Mouse (Mus musculus): Measurements from ENCODE around the gene Ppm1b. TPM values are rescaled to one million over a fixed set of nuclear protein-coding genes. Genes with fewer than 3 reads are reported as not detected.

The Ppm1b gene
- total RNA-seq, 2 experiments from 2014 or later: 146 to 152 TPM

DNA sequence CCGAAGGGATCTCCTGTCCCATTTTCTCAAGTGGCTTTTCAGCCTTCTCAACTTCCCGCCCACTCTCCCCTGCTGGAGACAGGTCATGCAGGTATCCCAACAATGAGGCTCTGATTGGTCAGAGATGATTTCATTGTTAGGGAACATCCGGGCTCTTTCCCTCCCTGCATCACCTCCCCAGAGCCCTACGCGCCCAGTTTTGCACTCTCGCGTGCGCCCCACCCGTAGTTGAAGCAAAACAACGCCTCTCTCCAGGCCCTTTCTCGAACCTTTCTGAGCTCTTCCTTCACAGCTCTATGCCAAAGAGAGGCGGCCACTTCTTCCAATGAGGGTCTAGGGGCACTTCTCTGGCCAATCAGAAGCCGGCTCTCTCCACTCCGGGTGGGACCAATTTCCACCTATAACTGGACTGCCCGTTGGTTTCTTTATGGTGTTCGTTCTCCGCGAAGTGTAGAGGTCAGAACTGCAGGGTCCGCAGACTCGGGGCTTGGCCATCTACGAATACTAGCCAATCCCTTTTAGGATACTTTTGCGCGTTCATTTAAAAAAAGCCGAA lies 468 bp downstream of the Ppm1b start:
- DNase-seq (ENCODE audit: low spot score in 2 of 2): peak; percentile 91 to 92
- intact Hi-C loops (cut with DNase I): loop anchor here (5.0 kb wide), 1 partner anchor 80 kb away; no protein-coding TSS in a partner anchor

DNA sequence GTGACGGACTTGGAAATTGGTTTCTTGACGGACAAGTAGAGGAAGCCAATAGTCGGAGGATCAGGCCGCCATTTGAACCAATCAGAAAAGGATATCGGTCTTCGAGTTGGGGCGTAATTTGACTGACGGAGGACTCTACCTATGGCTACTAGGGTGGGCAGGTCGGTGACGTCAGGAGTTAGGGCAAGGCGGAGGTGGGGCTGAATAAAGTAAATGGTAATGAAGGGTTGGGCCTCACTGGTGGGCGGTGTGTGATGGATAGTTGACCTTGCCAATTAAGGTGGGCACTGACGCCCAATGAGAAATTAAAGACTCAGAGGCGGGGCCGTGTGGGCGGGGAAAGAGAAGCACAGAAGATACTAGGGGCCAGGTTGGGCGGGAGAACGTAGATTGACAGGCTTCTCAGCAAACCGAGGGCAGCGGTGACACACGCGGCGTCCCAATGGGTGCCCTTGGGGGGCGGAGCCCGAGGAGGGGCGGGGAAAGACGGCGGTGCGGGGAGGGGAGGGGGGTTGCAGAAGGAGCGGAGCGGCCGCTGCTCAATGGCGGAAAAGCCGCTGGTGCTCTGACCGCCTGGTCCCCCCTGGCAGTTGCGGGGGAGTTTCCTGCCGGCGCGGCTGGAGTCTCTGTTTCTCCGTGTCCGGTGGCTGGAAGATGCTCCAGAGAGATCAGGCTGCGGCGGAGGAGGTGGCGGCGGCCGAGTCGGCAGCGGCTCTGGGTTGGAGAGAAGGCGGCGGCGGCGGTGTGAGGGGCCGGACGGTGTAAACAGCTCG lies 1.1 kb downstream of the Ppm1b start:
- intact Hi-C loops (cut with DNase I): loop anchor here (2.0 to 5.0 kb wide), 2 partner anchors 80 to 133 kb away; partner anchors contain the start of genes Camkmt and Prepl
- peak; percentile 99 to 100 for DNase-seq (ENCODE audit: low spot score in 2 of 2)

- intact Hi-C loops (cut with DNase I): loop anchor here (2.0 to 5.0 kb wide), 2 partner anchors 81 to 132 kb away; partner anchors contain the start of genes Camkmt and Prepl
- DNase-seq (ENCODE audit: low spot score in 2 of 2): no peak
These were observed 1.9 kb downstream of the Ppm1b start for GRCm38 (mm10) chr17:84958411-84958911.

DNA sequence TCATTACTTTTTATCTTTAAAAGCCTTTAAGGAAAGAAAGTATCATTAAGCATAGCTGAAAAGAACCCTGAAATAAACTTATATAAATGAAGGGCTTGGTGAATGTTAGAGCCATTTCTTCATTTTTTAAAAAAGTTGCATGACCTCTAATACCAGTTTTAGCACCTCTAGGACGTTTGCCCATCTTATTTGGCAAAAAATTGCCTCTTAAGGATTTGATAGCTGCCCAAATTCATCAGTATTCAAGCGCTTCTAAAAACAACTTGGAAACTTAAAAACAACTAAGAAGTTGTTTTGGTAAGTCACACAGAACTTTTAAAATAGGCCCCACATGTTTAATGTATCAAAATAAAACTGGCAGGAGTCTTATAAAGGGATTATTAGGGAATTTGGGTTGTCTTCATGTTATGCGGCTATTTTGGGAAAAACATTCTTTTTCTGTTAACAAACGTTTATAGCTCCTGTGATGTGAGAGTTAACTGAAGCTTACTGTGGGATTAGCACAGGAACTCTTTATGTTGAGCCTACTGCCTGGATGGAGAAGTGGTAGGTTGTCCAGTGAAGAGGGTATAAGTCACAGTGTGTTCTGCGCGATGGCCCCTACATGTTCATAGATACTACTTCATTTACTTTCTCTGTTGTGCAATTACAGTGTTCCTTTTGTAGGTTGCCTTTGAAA lies 2.6 kb downstream of the Ppm1b start:
- no peak for DNase-seq (ENCODE audit: low spot score in 2 of 2)
- intact Hi-C loops (cut with DNase I): loop anchor here (2.0 to 5.0 kb wide), 2 partner anchors 82 to 132 kb away; partner anchors contain the start of genes Camkmt and Prepl

DNA sequence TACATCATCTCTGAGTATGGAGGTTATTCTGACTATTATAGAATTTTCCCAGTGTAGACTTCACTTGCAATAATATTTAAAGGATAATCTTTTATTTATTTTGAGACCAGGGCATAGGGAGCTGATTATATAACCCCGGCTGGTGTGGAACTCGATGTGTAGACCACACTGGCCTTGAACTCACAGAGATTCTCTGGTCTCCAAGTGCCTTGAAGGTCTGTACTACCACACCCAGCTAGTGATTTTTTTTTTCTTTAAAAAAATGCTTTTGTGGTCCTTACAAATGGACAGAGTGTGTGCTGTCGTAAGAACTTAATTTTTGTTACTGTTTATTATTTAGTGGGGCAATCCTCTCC lies 3.1 kb downstream of the Ppm1b start:
- DNase-seq (ENCODE audit: low spot score in 2 of 2): no peak
- intact Hi-C loops (cut with DNase I): loop anchor here (2.0 to 5.0 kb wide), 2 partner anchors 82 to 131 kb away; partner anchors contain the start of genes Camkmt and Prepl

DNA sequence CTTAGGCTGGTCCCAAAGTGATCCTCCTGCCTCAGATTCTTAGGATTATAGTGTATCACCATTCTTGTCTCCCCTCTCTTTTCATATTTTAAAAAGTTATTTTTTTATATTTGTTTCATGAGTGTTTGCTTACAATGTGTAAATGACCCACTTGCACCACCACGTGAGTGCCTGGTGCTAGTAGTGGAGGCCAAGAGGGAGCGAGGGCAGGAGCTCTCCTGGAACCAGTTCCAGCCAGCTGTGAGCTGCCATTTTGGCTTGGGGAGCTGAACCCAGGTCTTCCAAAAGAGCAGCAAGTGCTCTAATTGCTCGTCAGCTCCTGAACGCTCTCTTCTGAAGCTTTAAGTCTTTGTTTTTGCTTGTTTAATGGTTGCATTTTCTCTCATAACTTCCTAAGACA lies 3.6 kb downstream of the Ppm1b start:
- intact Hi-C loops (cut with DNase I): no loop called here
- no peak for DNase-seq (ENCODE audit: low spot score in 2 of 2)

GRCm38 (mm10) chr17:84962046-84962445 lies 5.5 kb downstream of the Ppm1b start:
- intact Hi-C loops (cut with DNase I): no loop called here
- no peak for DNase-seq (ENCODE audit: low spot score in 2 of 2)

GRCm38 (mm10) chr17:84963651-84964050 lies 7.1 kb downstream of the Ppm1b start:
- intact Hi-C loops (cut with DNase I): no loop called here

DNA sequence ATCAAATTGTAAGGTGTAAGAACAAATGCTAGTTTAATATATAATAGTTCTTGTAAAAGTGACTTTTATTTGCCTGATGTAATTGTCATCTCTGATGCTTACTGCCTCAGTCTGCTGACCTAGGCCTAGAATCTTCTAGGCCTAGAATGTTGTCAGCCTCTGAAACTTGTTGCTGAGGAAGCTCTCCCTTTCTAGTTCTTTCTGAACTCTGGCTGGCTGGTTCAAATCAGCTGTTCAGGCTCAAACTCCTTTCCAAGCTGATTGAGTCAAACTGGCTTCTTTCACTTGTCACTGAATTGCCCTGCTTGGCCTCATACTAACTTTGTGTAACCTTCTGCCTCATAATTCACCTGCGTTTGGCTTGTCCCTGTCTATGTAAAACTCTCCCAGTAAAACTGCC lies 9.7 kb downstream of the Ppm1b start:
- no peak for DNase-seq (ENCODE audit: low spot score in 2 of 2)
- intact Hi-C loops (cut with DNase I): no loop called here

More at GRCm38 (mm10) chr17:84963651-84964050, 7.1 kb downstream of the Ppm1b start:
- no peak for DNase-seq (ENCODE audit: low spot score in 2 of 2)

DNA sequence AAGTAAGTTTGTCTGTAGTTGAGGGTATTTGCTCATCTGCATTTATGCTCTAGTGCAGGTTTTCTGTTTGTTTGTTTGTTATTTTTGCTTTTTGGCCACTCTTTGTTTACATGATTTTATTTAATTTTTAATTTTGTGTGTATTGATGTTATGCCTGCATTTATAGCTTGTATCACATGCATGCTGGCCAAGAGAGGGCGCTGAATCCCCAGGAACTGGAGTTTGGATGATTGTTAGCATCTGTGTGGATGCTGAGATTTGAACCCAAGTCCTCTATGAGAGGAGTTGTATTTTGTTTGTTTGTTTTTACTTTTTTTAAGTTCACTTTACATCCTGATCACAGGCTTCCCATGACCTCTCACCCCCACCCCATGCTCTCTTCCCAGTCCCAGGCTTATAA lies 10.5 kb downstream of the Ppm1b start:
- intact Hi-C loops (cut with DNase I): no loop called here
- no peak for DNase-seq (ENCODE audit: low spot score in 2 of 2)

DNA sequence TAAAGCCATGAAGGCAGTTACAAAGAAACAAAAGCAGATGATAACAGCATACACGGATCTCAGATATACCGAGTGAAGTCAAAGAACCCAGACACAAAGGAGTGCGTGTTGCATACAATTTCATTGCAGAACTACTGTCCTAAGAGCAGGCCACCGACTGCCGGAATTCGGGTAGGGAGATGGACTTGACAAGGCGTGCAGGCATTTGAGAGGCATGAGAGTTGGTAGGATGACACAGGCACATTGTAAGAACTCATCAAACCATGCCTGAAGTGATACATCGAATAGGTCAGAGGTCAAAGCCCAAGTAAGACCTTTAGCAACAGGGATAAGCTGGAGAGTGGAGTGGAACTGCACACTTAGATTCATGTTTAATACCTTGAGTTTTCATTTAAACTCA lies 13.4 kb downstream of the Ppm1b start:
- no peak for DNase-seq (ENCODE audit: low spot score in 2 of 2)
- intact Hi-C loops (cut with DNase I): no loop called here

DNA sequence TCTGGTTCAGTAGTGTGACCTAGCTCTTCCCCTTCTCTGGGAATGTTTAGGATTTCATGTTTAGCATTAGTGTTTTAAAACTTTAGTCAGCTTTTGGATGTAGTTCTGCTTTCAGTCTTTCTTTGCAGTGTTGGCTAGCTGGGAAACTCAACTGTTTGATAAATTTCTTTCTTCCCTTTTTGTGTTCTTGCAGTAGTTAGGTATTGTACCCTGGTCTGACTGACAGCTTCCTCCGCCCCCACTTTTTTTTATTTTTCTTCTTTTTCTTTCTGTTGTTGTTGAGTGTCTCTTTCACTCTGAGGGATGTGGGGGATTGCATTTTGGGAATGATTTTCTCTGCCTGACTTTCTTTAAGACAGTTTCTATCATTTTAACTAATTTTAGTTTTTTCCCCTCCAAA lies 25.2 kb downstream of the Ppm1b start:
- intact Hi-C loops (cut with DNase I): no loop called here
- no peak for DNase-seq (ENCODE audit: low spot score in 2 of 2)

- intact Hi-C loops (cut with DNase I): no loop called here
- DNase-seq (ENCODE audit: low spot score in 2 of 2): no peak
These were observed 26.2 kb downstream of the Ppm1b start for GRCm38 (mm10) chr17:84982735-84983134.

- no peak for DNase-seq (ENCODE audit: low spot score in 2 of 2)
- intact Hi-C loops (cut with DNase I): no loop called here
These were observed 29.8 kb downstream of the Ppm1b start for GRCm38 (mm10) chr17:84986368-84986767.

GRCm38 (mm10) chr17:84987834-84988410 lies 31.4 kb downstream of the Ppm1b start:
- DNase-seq (ENCODE audit: low spot score in 2 of 2): no peak
- intact Hi-C loops (cut with DNase I): no loop called here

GRCm38 (mm10) chr17:84988514-84988913 lies 32.0 kb downstream of the Ppm1b start:
- no peak for DNase-seq (ENCODE audit: low spot score in 2 of 2)
- intact Hi-C loops (cut with DNase I): no loop called here

DNA sequence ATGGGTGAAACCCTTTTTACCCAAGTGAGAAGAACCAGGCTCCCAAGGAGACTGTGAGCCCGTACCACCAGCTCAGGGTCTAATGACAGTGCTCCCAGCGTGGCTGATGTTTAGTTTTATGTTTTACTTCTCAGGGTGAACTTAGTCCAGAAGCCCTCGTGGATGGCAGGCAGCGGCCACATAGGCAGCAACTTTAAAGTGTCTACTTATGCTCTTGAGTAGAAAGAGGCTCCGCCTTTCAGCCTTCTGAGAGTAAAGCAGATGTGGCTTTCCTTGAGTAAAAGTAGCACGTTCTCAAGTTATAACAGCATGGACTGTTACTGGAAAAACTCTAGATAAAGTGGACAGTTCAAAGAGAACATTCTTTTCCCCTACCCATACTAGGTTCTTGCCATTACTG lies 39.3 kb downstream of the Ppm1b start:
- DNase-seq (ENCODE audit: low spot score in 2 of 2): no peak
- intact Hi-C loops (cut with DNase I): no loop called here

DNA sequence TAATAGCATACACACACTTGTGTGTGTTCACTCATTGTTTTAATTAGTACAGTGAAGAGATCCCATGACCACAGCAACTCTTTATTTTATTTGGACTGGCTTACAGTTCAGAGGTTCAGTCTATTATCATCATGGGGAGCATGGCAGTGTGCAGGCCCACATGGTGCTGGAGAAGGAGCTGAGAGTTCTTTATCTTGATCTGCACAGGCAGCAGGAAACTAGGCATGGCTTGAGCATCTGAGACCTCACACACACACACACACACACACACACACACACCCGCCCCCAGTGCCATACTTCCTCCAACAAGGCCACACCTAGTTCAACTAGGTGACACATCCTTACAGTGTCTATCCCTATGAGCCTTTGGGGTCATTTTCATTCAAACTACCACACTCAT lies 41.1 kb downstream of the Ppm1b start:
- no peak for DNase-seq (ENCODE audit: low spot score in 2 of 2)
- intact Hi-C loops (cut with DNase I): no loop called here

DNA sequence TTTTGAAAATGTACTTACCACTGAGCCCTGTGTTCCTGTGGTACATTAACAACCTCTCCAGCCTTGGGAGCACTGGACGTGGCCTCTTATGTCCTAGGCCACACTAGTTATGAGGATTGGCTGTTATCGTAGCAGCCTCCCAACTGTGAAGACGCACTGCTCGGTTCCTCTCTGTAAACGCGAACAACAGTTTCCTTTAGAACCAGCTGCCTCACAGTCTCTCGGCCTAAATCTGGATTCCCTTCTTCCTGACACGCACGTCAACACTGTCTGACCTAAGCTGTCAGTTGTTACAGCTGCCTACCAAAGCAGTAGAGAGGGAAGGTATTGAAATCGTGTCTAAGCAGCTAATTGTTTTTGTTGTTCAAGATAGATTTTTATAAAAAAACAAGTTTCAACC lies 43.1 kb downstream of the Ppm1b start:
- intact Hi-C loops (cut with DNase I): no loop called here
- no peak for DNase-seq (ENCODE audit: low spot score in 2 of 2)

- intact Hi-C loops (cut with DNase I): no loop called here
- no peak for DNase-seq (ENCODE audit: low spot score in 2 of 2)
These were observed 56.9 kb downstream of the Ppm1b start for GRCm38 (mm10) chr17:85013485-85013884.
